Comparison of ENCODE assay signal across 36 mouse cellular contexts in the genomic region with DNA sequence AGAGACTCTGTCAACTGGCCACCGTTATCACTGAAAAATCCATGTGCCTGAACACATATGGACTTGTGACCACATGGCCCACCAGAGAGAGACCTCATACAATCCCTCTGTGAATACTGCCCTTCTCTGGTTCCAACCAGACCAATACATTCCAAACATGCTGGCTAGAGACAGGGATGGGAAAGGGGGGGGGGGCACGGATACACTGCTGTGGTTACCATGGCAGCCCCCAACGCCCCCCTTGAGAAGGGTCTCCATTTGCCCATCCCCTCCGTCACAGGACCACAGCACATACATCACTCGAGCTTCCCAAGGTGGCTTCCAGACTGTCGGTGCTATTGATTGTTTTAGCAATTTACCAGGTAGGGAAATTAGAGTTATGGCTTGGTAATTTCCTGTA. TPM values are rescaled to one million over a fixed set of nuclear protein-coding genes. Genes with fewer than 3 reads are reported as not detected.
"Had no signal": no experiment of that assay in that cellular context is flagged by ENCODE, and none has a peak within 500 bp of the region (broad histone marks: within the 10 kb centered on the region; RNA-seq: fewer than 3 reads in every experiment).

No protein-coding gene starts in this region.

- H3K27ac ChIP-seq: heart, embryonic 13.5 days; heart, embryonic 15.5 days; hindbrain, embryonic 13.5 days; layer of hippocampus, adult 2 months; left cerebral cortex, adult 2 months; limb, embryonic 10.5 days; limb, embryonic 12.5 days; liver, embryonic 13.5 days had no signal

- ATAC-seq: hindbrain, embryonic 16.5 days; intestine, embryonic 16.5 days had no signal

- DNase-seq: gastrocnemius, postnatal 14 days; gastrocnemius, postnatal 36 days; heart, adult 18-20 months; heart, postnatal 14 days; heart, postnatal 36 days; kidney, adult 11 months; kidney, adult 2 months; kidney, adult 9 months; kidney, postnatal 10 days; kidney, postnatal 25 days; kidney, postnatal 4 days; liver; liver, embryonic 13.5 days had no signal

- H3K9ac ChIP-seq: heart, embryonic 13.5 days; heart, embryonic 15.5 days; hindbrain, embryonic 13.5 days; limb, embryonic 12.5 days; liver, embryonic 13.5 days had no signal

- H3K4me1 ChIP-seq: heart, embryonic 13.5 days; heart, embryonic 15.5 days; limb, embryonic 12.5 days; liver, embryonic 13.5 days had no signal

- H3K4me2 ChIP-seq: heart, embryonic 11.5 days; heart, embryonic 13.5 days; heart, embryonic 15.5 days; hindbrain, embryonic 13.5 days; limb, embryonic 12.5 days; liver, embryonic 11.5 days; liver, embryonic 13.5 days had no signal

- H3K4me3 ChIP-seq: heart, embryonic 13.5 days; heart, embryonic 15.5 days; hindbrain, embryonic 13.5 days; layer of hippocampus, adult 2 months; left cerebral cortex, adult 2 months; limb, embryonic 10.5 days; limb, embryonic 12.5 days; liver, embryonic 13.5 days had no signal

- H3K9me3 ChIP-seq: heart, embryonic 13.5 days; heart, embryonic 15.5 days; hindbrain, embryonic 13.5 days; limb, embryonic 10.5 days; limb, embryonic 12.5 days; liver, embryonic 13.5 days had no signal

- H3K27me3 ChIP-seq: heart, embryonic 15.5 days; hindbrain, embryonic 13.5 days; limb, embryonic 12.5 days; liver, embryonic 13.5 days had no signal

- H3K36me3 ChIP-seq: heart, embryonic 13.5 days; heart, embryonic 15.5 days; hindbrain, embryonic 13.5 days; limb, embryonic 10.5 days; limb, embryonic 12.5 days; liver, embryonic 13.5 days had no signal

RNA-seq across cellular contexts. Expression of gene Spert, which starts 23.5 kb away (rescaled TPM):
- total RNA-seq: gastrocnemius, adult 18-20 months; gastrocnemius, adult 8-10 months; gastrocnemius, postnatal 14 days; gastrocnemius, postnatal 36 days; heart, adult 18-20 months; heart, postnatal 14 days; heart, postnatal 36 days; hematopoietic stem cell, adult 5-6 weeks; layer of hippocampus, adult 2 months; layer of hippocampus, postnatal 10 days; layer of hippocampus, postnatal 25 days; left cerebral cortex, adult 2 months; left cerebral cortex, postnatal 14 days; left cerebral cortex, postnatal 36 days had no signal
- polyA plus RNA-seq: heart, embryonic 11.5 days; heart, embryonic 13.5 days; heart, embryonic 15.5 days; heart, postnatal 0 days; hindbrain, embryonic 13.5 days; hindbrain, embryonic 16.5 days; intestine, embryonic 14.5 days; intestine, embryonic 16.5 days; kidney, embryonic 16.5 days; limb, embryonic 10.5 days; limb, embryonic 12.5 days; limb, embryonic 14.5 days; liver, embryonic 11.5 days; liver, embryonic 13.5 days had no signal

RNA-seq across cellular contexts. Expression of gene Erich6b, which starts 25.7 kb away (rescaled TPM):
- total RNA-seq: gastrocnemius, adult 18-20 months; gastrocnemius, adult 8-10 months; gastrocnemius, postnatal 14 days; gastrocnemius, postnatal 36 days; heart, adult 18-20 months; heart, postnatal 14 days; heart, postnatal 36 days; hematopoietic stem cell, adult 5-6 weeks; layer of hippocampus, adult 2 months; layer of hippocampus, postnatal 10 days; layer of hippocampus, postnatal 25 days; left cerebral cortex, adult 2 months; left cerebral cortex, postnatal 14 days; left cerebral cortex, postnatal 36 days had no signal
- polyA plus RNA-seq: gonadal fat pad, adult 2 months; heart, embryonic 11.5 days; heart, embryonic 13.5 days; heart, embryonic 15.5 days; heart, postnatal 0 days; hindbrain, embryonic 13.5 days; hindbrain, embryonic 16.5 days; intestine, embryonic 14.5 days; intestine, embryonic 16.5 days; kidney, adult 2 months; limb, embryonic 10.5 days; limb, embryonic 12.5 days; limb, embryonic 14.5 days; liver, embryonic 11.5 days; liver, embryonic 13.5 days had no signal
